Mouse (Mus musculus): ENCODE measurements around the gene Mertk. TPM values are rescaled to one million over a fixed set of nuclear protein-coding genes. Genes with fewer than 3 reads are reported as not detected.

Mertk gene
- polyA plus RNA-seq, 1 experiment from 2014 or later: 10.4 TPM

DNA sequence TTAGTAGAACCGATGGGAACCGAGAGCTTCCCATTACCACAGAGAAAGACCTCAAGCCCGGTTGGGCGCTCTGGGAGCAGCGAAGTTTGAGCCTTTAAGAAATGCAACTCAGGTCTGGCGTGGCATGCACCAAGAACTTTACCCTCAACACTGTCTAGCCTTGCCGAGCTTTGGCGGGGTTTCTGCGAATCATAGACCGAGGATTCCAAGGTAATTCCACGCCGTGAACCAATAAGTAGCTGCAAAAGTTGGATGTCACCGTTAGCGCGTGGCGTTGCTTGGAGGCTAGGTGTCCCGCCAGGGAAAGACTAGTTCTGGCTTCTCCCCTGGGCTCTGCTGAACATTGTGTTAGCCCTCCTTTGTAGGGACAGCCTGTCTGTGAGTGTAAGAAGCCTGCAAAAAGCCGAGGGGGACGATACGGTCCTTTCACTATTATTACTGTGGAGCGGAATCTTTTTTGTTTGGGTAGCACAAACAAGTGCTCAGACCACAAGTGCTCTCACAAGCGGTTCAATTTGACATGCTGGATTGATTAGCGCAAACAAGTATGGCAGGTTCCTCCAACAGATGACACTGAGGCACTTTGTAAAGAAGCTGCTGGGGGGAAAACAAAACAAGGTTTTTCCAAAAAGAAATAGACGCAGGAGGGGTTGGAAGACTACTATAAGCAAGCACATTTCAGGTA lies 587 bp downstream of the Mertk start:
- peak; percentile 65 for DNase-seq (ENCODE audit: low spot score)
- TF ChIP-seq CTCF (IDR thresholded peaks at IDR 0.05) (no peak), EP300 (IDR thresholded peaks at IDR 0.05) (no peak)
- H3K27me3 ChIP-seq (replicated peaks; ENCODE audit: insufficient read depth, low read length): no peaks in the 10 kb centered on the region
- no peaks in the 10 kb centered on the region for H3K4me1 ChIP-seq (ENCODE audit: insufficient read depth, low read depth, low read length)
- peak overlapping the region; percentile 82 for H3K9ac ChIP-seq (replicated peaks; ENCODE audit: low read depth)
- H3K4me3 ChIP-seq (ENCODE audit: low read depth, low read length): peak overlapping the region; percentile 75
- ATAC-seq: peak; percentile 17
- WGBS: 2% methylated on average over 24 of the region's 24 CpGs
- no peaks in the 10 kb centered on the region for H3K9me3 ChIP-seq (ENCODE audit: low read length)
- peak overlapping the region; percentile 88 for H3K27ac ChIP-seq (ENCODE audit: low read length)
- peak overlapping the region; percentile 66 for H3K4me2 ChIP-seq (replicated peaks; ENCODE audit: low read depth, low read length)
- no peaks in the 10 kb centered on the region for H3K36me3 ChIP-seq (ENCODE audit: insufficient read depth, low read length)

DNA sequence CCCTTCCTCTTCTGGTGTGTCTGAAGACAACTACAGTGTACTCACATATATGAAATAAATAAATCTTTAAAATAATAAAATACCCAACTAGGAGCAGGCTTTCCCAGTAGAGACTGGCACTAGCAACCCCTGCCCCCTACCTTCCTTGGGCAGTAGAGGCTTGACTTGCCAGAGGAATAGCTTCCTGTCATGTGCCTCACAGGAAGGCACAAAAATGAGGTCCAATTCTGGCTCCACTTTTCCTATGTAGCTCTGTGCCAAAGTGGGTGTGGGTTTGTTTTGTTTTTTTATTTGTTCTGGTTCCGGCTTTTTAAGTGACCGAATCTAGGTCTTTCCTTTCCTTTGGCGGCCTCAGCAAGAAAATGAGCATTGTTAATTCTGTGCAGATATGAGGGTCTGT lies 5.7 kb downstream of the Mertk start:
- peak overlapping the region; percentile 33; the same call in 1 of the 2 replicates for H3K4me2 ChIP-seq (replicated peaks; ENCODE audit: low read depth, low read length)
- no peak overlapping the region for H3K4me3 ChIP-seq (ENCODE audit: low read depth, low read length)
- peak; percentile 43 for TF ChIP-seq CTCF (IDR thresholded peaks at IDR 0.05)
- TF ChIP-seq EP300 (IDR thresholded peaks at IDR 0.05): peak; percentile 70; the same call in 1 of the 2 replicates
- peak; percentile 41 for DNase-seq (ENCODE audit: low spot score)
- no peaks in the 10 kb centered on the region for H3K36me3 ChIP-seq (ENCODE audit: insufficient read depth, low read length)
- WGBS: 56% methylated on average over 3 of the region's 3 CpGs
- H3K27ac ChIP-seq (ENCODE audit: low read length): no peak overlapping the region
- H3K4me1 ChIP-seq (ENCODE audit: insufficient read depth, low read depth, low read length): peaks cover 3% of the 10 kb centered on the region; the same call in 1 of the 2 replicates
- H3K27me3 ChIP-seq (replicated peaks; ENCODE audit: insufficient read depth, low read length): no peaks in the 10 kb centered on the region
- ATAC-seq: peak; percentile 85
- no peaks in the 10 kb centered on the region for H3K9me3 ChIP-seq (ENCODE audit: low read length)
- no peak overlapping the region for H3K9ac ChIP-seq (replicated peaks; ENCODE audit: low read depth)

DNA sequence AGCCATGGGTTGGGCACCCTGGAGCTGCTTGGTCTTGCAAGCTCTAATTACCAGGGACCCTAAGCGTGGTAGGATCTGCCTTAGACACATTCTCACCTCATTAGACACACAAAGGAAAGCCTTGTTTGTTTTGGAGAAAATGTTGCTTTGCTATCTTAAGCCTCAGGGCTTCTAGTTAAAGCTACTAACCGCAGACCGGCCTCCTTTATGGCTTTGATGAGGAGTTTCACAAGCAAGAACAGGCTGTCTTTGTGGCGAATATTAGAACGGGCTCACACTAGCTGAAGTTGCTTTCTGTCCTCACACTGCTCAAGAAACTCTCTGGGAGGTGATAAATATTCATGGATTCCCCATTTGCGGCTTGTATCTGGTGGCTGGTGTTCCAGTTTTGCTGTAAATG lies 10.5 kb downstream of the Mertk start:
- Histone ChIP-seq H3K4me1 (ENCODE audit: insufficient read depth, low read depth, low read length) (peaks cover 13% of the 10 kb centered on the region; the same call in 1 of the 2 replicates), H3K9me3 (ENCODE audit: low read length) (no peaks in the 10 kb centered on the region), H3K27ac (ENCODE audit: low read length) (no peak overlapping the region), H3K27me3 (replicated peaks; ENCODE audit: insufficient read depth, low read length) (no peaks in the 10 kb centered on the region), H3K36me3 (ENCODE audit: insufficient read depth, low read length) (no peaks in the 10 kb centered on the region), H3K4me2 (replicated peaks; ENCODE audit: low read depth, low read length) (no peak overlapping the region), H3K4me3 (ENCODE audit: low read depth, low read length) (no peak overlapping the region), H3K9ac (replicated peaks; ENCODE audit: low read depth) (no peak overlapping the region)
- peak; percentile 32 for DNase-seq (ENCODE audit: low spot score)
- 53% methylated on average over 6 of the region's 6 CpGs for WGBS
- TF ChIP-seq EP300 (IDR thresholded peaks at IDR 0.05) (no peak), CTCF (IDR thresholded peaks at IDR 0.05) (no peak)
- ATAC-seq: no peak

DNA sequence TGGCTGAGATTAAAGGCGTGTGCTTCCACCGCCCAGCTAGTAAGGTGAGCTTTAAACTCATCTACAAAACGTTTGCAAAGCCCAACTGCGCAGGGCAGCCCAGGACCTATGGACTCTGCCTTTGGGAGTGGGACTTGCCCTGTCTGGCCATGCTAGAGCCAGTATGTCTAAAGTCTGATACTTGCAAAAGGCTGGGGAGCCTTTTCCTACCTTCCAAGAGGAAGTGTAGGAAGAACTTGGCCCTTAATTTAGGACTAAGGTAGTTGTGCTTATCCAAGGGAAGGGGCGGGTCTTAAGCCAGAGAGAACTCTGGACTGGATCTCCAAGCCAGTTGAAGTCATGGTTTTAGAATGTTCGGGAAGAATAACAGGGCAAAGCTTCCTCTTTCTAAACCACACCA lies 11.9 kb downstream of the Mertk start:
- 76% methylated on average over 6 of the region's 6 CpGs for WGBS
- H3K27ac ChIP-seq (ENCODE audit: low read length): no peak overlapping the region
- ATAC-seq (no peak), DNase-seq (ENCODE audit: low spot score) (no peak)
- TF ChIP-seq CTCF (IDR thresholded peaks at IDR 0.05) (no peak), EP300 (IDR thresholded peaks at IDR 0.05) (no peak)
- H3K27me3 ChIP-seq (replicated peaks; ENCODE audit: insufficient read depth, low read length): no peaks in the 10 kb centered on the region
- no peaks in the 10 kb centered on the region for H3K9me3 ChIP-seq (ENCODE audit: low read length)
- no peak overlapping the region for H3K4me2 ChIP-seq (replicated peaks; ENCODE audit: low read depth, low read length)
- H3K36me3 ChIP-seq (ENCODE audit: insufficient read depth, low read length): no peaks in the 10 kb centered on the region
- no peak overlapping the region for H3K9ac ChIP-seq (replicated peaks; ENCODE audit: low read depth)
- H3K4me1 ChIP-seq (ENCODE audit: insufficient read depth, low read depth, low read length): peaks cover 16% of the 10 kb centered on the region; the same call in 1 of the 2 replicates
- no peak overlapping the region for H3K4me3 ChIP-seq (ENCODE audit: low read depth, low read length)

DNA sequence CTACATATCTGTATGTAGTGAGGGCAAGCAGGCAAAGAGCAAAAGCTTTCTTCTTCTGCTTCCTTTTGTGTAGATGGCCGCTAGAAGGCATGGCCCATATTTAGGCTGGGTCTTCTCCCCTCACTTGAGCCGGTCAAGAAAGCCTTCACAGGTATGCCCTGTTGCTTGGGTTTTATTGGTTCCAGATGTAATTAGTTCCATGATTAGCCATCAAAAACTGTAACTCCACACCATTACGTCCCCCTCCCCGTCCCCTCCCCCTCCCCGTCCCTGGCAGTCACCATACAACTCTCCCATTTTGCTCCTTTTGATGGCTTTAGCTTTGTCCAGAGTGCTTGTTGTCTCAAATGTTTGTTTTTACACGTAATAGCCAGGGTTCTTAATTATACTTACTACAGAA lies 14.2 kb downstream of the Mertk start:
- no peak overlapping the region for H3K9ac ChIP-seq (replicated peaks; ENCODE audit: low read depth)
- H3K27ac ChIP-seq (ENCODE audit: low read length): no peak overlapping the region
- no peaks in the 10 kb centered on the region for H3K27me3 ChIP-seq (replicated peaks; ENCODE audit: insufficient read depth, low read length)
- no peak for ATAC-seq
- no peaks in the 10 kb centered on the region for H3K9me3 ChIP-seq (ENCODE audit: low read length)
- H3K36me3 ChIP-seq (ENCODE audit: insufficient read depth, low read length): no peaks in the 10 kb centered on the region
- WGBS: 63% methylated on average over 6 of the region's 6 CpGs
- H3K4me1 ChIP-seq (ENCODE audit: insufficient read depth, low read depth, low read length): peaks cover 16% of the 10 kb centered on the region; the same call in 1 of the 2 replicates
- H3K4me2 ChIP-seq (replicated peaks; ENCODE audit: low read depth, low read length): no peak overlapping the region
- TF ChIP-seq CTCF (IDR thresholded peaks at IDR 0.05) (no peak), EP300 (IDR thresholded peaks at IDR 0.05) (no peak)
- H3K4me3 ChIP-seq (ENCODE audit: low read depth, low read length): no peak overlapping the region
- DNase-seq (ENCODE audit: low spot score): no peak

DNA sequence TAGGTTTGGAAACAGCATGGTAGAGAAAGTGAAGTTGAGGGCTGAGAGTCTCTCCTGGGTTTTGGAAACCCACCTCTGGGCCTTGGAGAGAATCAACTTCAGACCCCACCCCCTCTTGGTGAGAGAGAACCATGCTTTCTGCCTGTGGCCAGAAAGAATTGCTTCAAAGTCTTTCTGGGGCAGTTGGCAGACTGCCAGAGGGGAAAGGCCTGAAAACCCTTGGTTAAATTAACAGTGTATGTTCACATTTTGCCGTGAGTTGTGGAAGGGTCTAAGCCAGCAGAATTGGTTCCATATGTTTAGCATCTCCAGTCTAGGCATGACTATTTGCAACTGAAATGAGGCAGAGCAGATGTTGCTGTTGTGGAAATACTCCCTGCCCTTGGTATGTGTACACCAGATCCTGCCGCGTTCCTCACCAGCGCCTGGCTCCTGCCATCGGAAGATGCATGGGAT lies 14.8 kb downstream of the Mertk start:
- Histone ChIP-seq H3K4me3 (ENCODE audit: low read depth, low read length) (no peak overlapping the region), H3K27ac (ENCODE audit: low read length) (peak overlapping the region; percentile 54; the same call in 1 of the 2 replicates), H3K36me3 (ENCODE audit: insufficient read depth, low read length) (no peaks in the 10 kb centered on the region), H3K9me3 (ENCODE audit: low read length) (no peaks in the 10 kb centered on the region), H3K4me1 (ENCODE audit: insufficient read depth, low read depth, low read length) (peaks cover 18% of the 10 kb centered on the region; the same call in 1 of the 2 replicates), H3K9ac (replicated peaks; ENCODE audit: low read depth) (no peak overlapping the region), H3K27me3 (replicated peaks; ENCODE audit: insufficient read depth, low read length) (no peaks in the 10 kb centered on the region), H3K4me2 (replicated peaks; ENCODE audit: low read depth, low read length) (no peak overlapping the region)
- ATAC-seq (peak; percentile 58), DNase-seq (ENCODE audit: low spot score) (peak; percentile 67)
- WGBS: 42% methylated on average over 5 of the region's 5 CpGs
- TF ChIP-seq CTCF (IDR thresholded peaks at IDR 0.05): no peak
- TF ChIP-seq EP300 (IDR thresholded peaks at IDR 0.05): no peak
